Mouse (Mus musculus): ENCODE measurements around the gene Pmp22. TPM values are rescaled to one million over a fixed set of nuclear protein-coding genes. Genes with fewer than 3 reads are reported as not detected.

Pmp22 gene
- polyA plus RNA-seq (2015; fragmentation: Illumina TruSeq; extraction: RNeasy Lipid Tissue Mini Kit (QIAGEN cat#74804); ENCODE audit: low read depth, low replicate concordance): 48.4 TPM

DNA sequence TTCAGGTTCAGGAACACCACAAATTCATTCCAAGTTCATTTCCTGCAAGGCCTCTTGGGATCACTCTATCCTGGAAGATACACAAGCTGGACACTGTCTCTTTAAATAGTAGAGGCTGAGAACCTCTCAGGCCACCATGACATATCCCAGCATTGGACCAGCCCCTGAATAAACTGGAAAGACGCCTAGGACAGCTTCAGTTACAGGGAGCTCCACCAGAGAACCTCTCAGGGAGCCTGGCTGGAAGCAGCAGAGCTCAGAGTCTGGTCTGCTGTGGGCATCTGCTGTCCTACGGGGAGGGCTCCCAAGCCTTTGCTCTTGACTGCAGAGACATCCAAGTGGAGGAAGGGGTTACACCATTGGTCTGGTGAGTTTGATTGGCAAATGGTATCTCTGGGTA lies at the start of gene Pmp22:
Gene Pmp22 (plus strand): TSS at position 199 of the 400 bp plus-strand sequence.

Other genes starting within 250 kb of the Pmp22 start
- 45.8 TPM for gene Tvp23b, start 249.5 kb upstream of the Pmp22 start, polyA plus RNA-seq (2015; fragmentation: Illumina TruSeq; extraction: RNeasy Lipid Tissue Mini Kit (QIAGEN cat#74804); ENCODE audit: low read depth, low replicate concordance)
- not detected for gene Cdrt4, start 177.8 kb upstream of the Pmp22 start, polyA plus RNA-seq (2015; fragmentation: Illumina TruSeq; extraction: RNeasy Lipid Tissue Mini Kit (QIAGEN cat#74804); ENCODE audit: low read depth, low replicate concordance)
- not detected for gene Tekt3, start 67.3 kb upstream of the Pmp22 start, polyA plus RNA-seq (2015; fragmentation: Illumina TruSeq; extraction: RNeasy Lipid Tissue Mini Kit (QIAGEN cat#74804); ENCODE audit: low read depth, low replicate concordance)